Mouse (Mus musculus): ENCODE data around the gene Trim8.

The Trim8 gene

GRCm38 (mm10) chr19:46504085-46504552 lies 2.6 kb downstream of the Trim8 start:
- peak in 1 of 2 experiments; percentile 86 for DNase-seq (ENCODE audit: low read depth in 1 of 2, low spot score in 2 of 2)

GRCm38 (mm10) chr19:46504822-46505417 lies 3.4 kb downstream of the Trim8 start:
- DNase-seq (ENCODE audit: low read depth in 1 of 2, low spot score in 2 of 2): no peak

GRCm38 (mm10) chr19:46505646-46506371 lies 4.3 kb downstream of the Trim8 start:
- DNase-seq (ENCODE audit: low read depth in 1 of 2, low spot score in 2 of 2): no peak

GRCm38 (mm10) chr19:46506372-46506717 lies 4.8 kb downstream of the Trim8 start:
- no peak for DNase-seq (ENCODE audit: low read depth in 1 of 2, low spot score in 2 of 2)

- DNase-seq (ENCODE audit: low read depth in 1 of 2, low spot score in 2 of 2): no peak
Observed at GRCm38 (mm10) chr19:46507181-46507581, 5.7 kb downstream of the Trim8 start.

- no peak for DNase-seq (ENCODE audit: low read depth in 1 of 2, low spot score in 2 of 2)
Observed at GRCm38 (mm10) chr19:46507806-46508205, 6.3 kb downstream of the Trim8 start.

GRCm38 (mm10) chr19:46508738-46509137 lies 7.2 kb downstream of the Trim8 start:
- no peak for DNase-seq (ENCODE audit: low read depth in 1 of 2, low spot score in 2 of 2)

GRCm38 (mm10) chr19:46509202-46509601 lies 7.7 kb downstream of the Trim8 start:
- DNase-seq (ENCODE audit: low read depth in 1 of 2, low spot score in 2 of 2): no peak

- DNase-seq (ENCODE audit: low read depth in 1 of 2, low spot score in 2 of 2): no peak
Observed at GRCm38 (mm10) chr19:46509736-46510135, 8.2 kb downstream of the Trim8 start.

GRCm38 (mm10) chr19:46510401-46510800 lies 8.9 kb downstream of the Trim8 start:
- DNase-seq (ENCODE audit: low read depth in 1 of 2, low spot score in 2 of 2): no peak

GRCm38 (mm10) chr19:46510824-46511223 lies 9.3 kb downstream of the Trim8 start:
- no peak for DNase-seq (ENCODE audit: low read depth in 1 of 2, low spot score in 2 of 2)

GRCm38 (mm10) chr19:46511263-46511662 lies 9.8 kb downstream of the Trim8 start:
- peak; percentile 74 for DNase-seq (ENCODE audit: low read depth in 1 of 2, low spot score in 2 of 2)

- DNase-seq (ENCODE audit: low read depth in 1 of 2, low spot score in 2 of 2): no peak
Observed at GRCm38 (mm10) chr19:46514387-46514786, 12.9 kb downstream of the Trim8 start.

GRCm38 (mm10) chr19:46515287-46515821 lies 13.9 kb downstream of the Trim8 start:
- DNase-seq (ENCODE audit: low read depth in 1 of 2, low spot score in 2 of 2): no peak

GRCm38 (mm10) chr19:46516667-46517528 lies 15.4 kb downstream of the Trim8 start:
- no peak for DNase-seq (ENCODE audit: low read depth in 1 of 2, low spot score in 2 of 2)

GRCm38 (mm10) chr19:46517529-46518351 lies 16.2 kb downstream of the Trim8 start:
- DNase-seq (ENCODE audit: low read depth in 1 of 2, low spot score in 2 of 2): no peak

GRCm38 (mm10) chr19:46518352-46518787 lies 16.9 kb downstream of the Trim8 start:
- DNase-seq (ENCODE audit: low read depth in 1 of 2, low spot score in 2 of 2): no peak

GRCm38 (mm10) chr19:46518828-46519621 lies 17.5 kb downstream of the Trim8 start:
- no peak for DNase-seq (ENCODE audit: low read depth in 1 of 2, low spot score in 2 of 2)

- no peak for DNase-seq (ENCODE audit: low read depth in 1 of 2, low spot score in 2 of 2)
Observed at GRCm38 (mm10) chr19:46521698-46522097, 20.2 kb downstream of the Trim8 start.
